Mouse (Mus musculus): ENCODE data around the gene Rex2. TPM values are rescaled to one million over a fixed set of nuclear protein-coding genes. Genes with fewer than 3 reads are reported as not detected.
"Not testable (repeated sequence)": the region's sequence is repeated elsewhere in the genome, so short reads cannot be mapped to it uniquely, and the experiment has no call there.

Rex2 gene
- under 1 TPM in 1 of 2 experiments, not detected in 1; 0.08 TPM for total RNA-seq (2021)
- long read RNA-seq, experiment 1 = 0 reads
- long read RNA-seq, experiment 2 = 0 reads

- not testable (repeated sequence) for DNase-seq
Observed at GRCm38 (mm10) chr4:147021550-147021949, at the start of gene Rex2. Gene Rex2 (plus strand): TSS chr4:147021850.

GRCm38 (mm10) chr4:146976581-146976980 lies 45.1 kb upstream of the Rex2 start:
- not testable (repeated sequence) for DNase-seq

GRCm38 (mm10) chr4:147018400-147018799 lies 3.2 kb upstream of the Rex2 start:
- DNase-seq = not testable (repeated sequence)

GRCm38 (mm10) chr4:147026374-147026773 lies 4.7 kb downstream of the Rex2 start:
- not testable (repeated sequence) for DNase-seq

- DNase-seq = not testable (repeated sequence)
Observed at GRCm38 (mm10) chr4:147031308-147032036, 9.8 kb downstream of the Rex2 start.

GRCm38 (mm10) chr4:147063768-147064167 lies 42.1 kb downstream of the Rex2 start:
- not testable (repeated sequence) for DNase-seq

GRCm38 (mm10) chr4:147065861-147066260 lies 44.2 kb downstream of the Rex2 start:
- not testable (repeated sequence) for DNase-seq

GRCm38 (mm10) chr4:147066380-147066779 lies 44.7 kb downstream of the Rex2 start:
- not testable (repeated sequence) for DNase-seq

GRCm38 (mm10) chr4:147095641-147096040 lies 74.0 kb downstream of the Rex2 start:
- not testable (repeated sequence) for DNase-seq

GRCm38 (mm10) chr4:147101666-147102626 lies 80.3 kb downstream of the Rex2 start:
- DNase-seq = not testable (repeated sequence)

- not testable (repeated sequence) for DNase-seq
Observed at GRCm38 (mm10) chr4:147103814-147104213, 82.2 kb downstream of the Rex2 start.

Other genes starting within 250 kb of the Rex2 start
- not detected for gene Gm21411, start 112.3 kb upstream of the Rex2 start, total RNA-seq (2021)
- not detected for gene Zfp989, start 49.9 kb upstream of the Rex2 start, total RNA-seq (2021)
- gene Zfp991, start 110.2 kb downstream of the Rex2 start, total RNA-seq (2021) = 1 to 10 TPM; 1.5 to 2.7 TPM

Measured in gastrocnemius, postnatal 25 days (tissue).